Mouse (Mus musculus): Measurements from ENCODE around the gene Cd63. TPM values are rescaled to one million over a fixed set of nuclear protein-coding genes. Genes with fewer than 3 reads are reported as not detected.

Cd63 gene
- polyA plus RNA-seq, 1 experiment from 2014 or later, result 343 TPM

DNA sequence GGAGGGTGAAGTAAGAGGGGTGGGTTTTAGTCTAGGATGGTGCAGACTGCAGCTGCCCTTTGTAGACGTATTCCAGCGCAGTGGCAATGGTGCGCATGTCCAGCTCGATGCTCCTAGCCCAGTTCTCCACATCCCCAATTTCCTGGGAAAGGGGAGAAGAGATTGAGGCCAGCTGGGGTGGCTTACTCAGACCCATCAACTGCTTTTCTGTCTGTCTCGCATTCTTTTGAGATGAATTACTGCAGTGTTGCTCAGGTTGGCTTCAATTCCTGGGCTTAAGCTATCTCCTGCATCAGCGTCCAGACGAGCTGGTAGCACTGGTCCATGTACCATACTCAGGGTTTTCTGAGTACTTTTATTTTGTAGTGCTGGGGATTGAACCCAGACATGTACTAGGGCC, 19.2 kb downstream of the Cd63 start:
- Histone ChIP-seq H3K4me1 (ENCODE audit: control insufficient read depth, insufficient read depth, low read depth, low read length) (peaks cover 31% of the 10 kb centered on the region), H3K9me3 (ENCODE audit: control insufficient read depth, low read length) (no peaks in the 10 kb centered on the region), H3K36me3 (ENCODE audit: control insufficient read depth, insufficient read depth, low read length) (no peaks in the 10 kb centered on the region; the same call in 1 of the 2 replicates), H3K27ac (ENCODE audit: low read depth, low read length) (peak overlapping the region; percentile 85), H3K27me3 (replicated peaks; ENCODE audit: control insufficient read depth, insufficient read depth, low read length) (no peaks in the 10 kb centered on the region), H3K9ac (ENCODE audit: low read depth, low read length) (no peak overlapping the region), H3K4me2 (ENCODE audit: low read length) (no peak overlapping the region), H3K4me3 (ENCODE audit: low read length) (no peak overlapping the region)
- WGBS, result 75% methylated on average over 7 of the region's 7 CpGs
- no peak for ATAC-seq

- no peaks in the 10 kb centered on the region for H3K27me3 ChIP-seq (replicated peaks; ENCODE audit: control insufficient read depth, insufficient read depth, low read length)
- WGBS, result 74% methylated on average over 3 of the region's 3 CpGs
- no peak overlapping the region for H3K4me2 ChIP-seq (ENCODE audit: low read length)
- no peak overlapping the region for H3K4me3 ChIP-seq (ENCODE audit: low read length)
- H3K4me1 ChIP-seq (ENCODE audit: control insufficient read depth, insufficient read depth, low read depth, low read length), result peaks cover 31% of the 10 kb centered on the region
- H3K9ac ChIP-seq (ENCODE audit: low read depth, low read length), result no peak overlapping the region
- H3K27ac ChIP-seq (ENCODE audit: low read depth, low read length), result peak overlapping the region; percentile 7; the same call in 1 of the 2 replicates
- no peak for ATAC-seq
- H3K36me3 ChIP-seq (ENCODE audit: control insufficient read depth, insufficient read depth, low read length), result no peaks in the 10 kb centered on the region; the same call in 1 of the 2 replicates
- H3K9me3 ChIP-seq (ENCODE audit: control insufficient read depth, low read length), result no peaks in the 10 kb centered on the region
Observed at GRCm38 (mm10) chr10:128920736-128921161, 20.0 kb downstream of the Cd63 start.

DNA sequence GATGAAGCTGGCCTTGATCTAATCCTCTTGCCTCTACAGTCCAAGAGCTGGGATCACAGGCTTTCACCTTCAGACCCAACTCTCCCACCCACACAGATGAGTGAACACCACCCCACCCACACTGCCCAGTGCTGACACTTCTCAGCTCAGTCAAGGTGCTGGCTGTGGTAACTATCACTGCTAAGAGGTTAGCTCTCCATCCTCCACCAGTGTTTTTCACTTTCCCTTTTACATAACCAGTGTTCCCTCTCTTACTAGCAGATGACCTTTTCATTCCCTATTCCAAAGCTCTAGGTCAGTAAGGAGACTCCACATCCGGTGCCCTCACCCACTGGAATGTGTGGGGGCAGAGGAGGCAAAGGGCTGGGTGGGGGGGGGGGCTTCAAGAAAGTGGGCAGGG, 20.5 kb downstream of the Cd63 start:
- no peaks in the 10 kb centered on the region for H3K27me3 ChIP-seq (replicated peaks; ENCODE audit: control insufficient read depth, insufficient read depth, low read length)
- no peaks in the 10 kb centered on the region; the same call in 1 of the 2 replicates for H3K36me3 ChIP-seq (ENCODE audit: control insufficient read depth, insufficient read depth, low read length)
- 36% methylated on average over 1 of the region's 1 CpGs for WGBS
- no peak overlapping the region for H3K4me2 ChIP-seq (ENCODE audit: low read length)
- no peak overlapping the region for H3K4me3 ChIP-seq (ENCODE audit: low read length)
- H3K9ac ChIP-seq (ENCODE audit: low read depth, low read length), result no peak overlapping the region
- peak overlapping the region; percentile 98 for H3K27ac ChIP-seq (ENCODE audit: low read depth, low read length)
- peaks cover 31% of the 10 kb centered on the region for H3K4me1 ChIP-seq (ENCODE audit: control insufficient read depth, insufficient read depth, low read depth, low read length)
- H3K9me3 ChIP-seq (ENCODE audit: control insufficient read depth, low read length), result no peaks in the 10 kb centered on the region
- ATAC-seq, result no peak

- H3K4me1 ChIP-seq (ENCODE audit: control insufficient read depth, insufficient read depth, low read depth, low read length), result peaks cover 31% of the 10 kb centered on the region
- H3K9ac ChIP-seq (ENCODE audit: low read depth, low read length), result peak overlapping the region; percentile 93
- no peaks in the 10 kb centered on the region for H3K27me3 ChIP-seq (replicated peaks; ENCODE audit: control insufficient read depth, insufficient read depth, low read length)
- peak overlapping the region; percentile 86 for H3K4me3 ChIP-seq (ENCODE audit: low read length)
- ATAC-seq, result no peak
- peak overlapping the region; percentile 86 for H3K4me2 ChIP-seq (ENCODE audit: low read length)
- no peaks in the 10 kb centered on the region for H3K9me3 ChIP-seq (ENCODE audit: control insufficient read depth, low read length)
- WGBS, result 61% methylated on average over 16 of the region's 16 CpGs
- no peaks in the 10 kb centered on the region; the same call in 1 of the 2 replicates for H3K36me3 ChIP-seq (ENCODE audit: control insufficient read depth, insufficient read depth, low read length)
- peak overlapping the region; percentile 98 for H3K27ac ChIP-seq (ENCODE audit: low read depth, low read length)
Observed at GRCm38 (mm10) chr10:128921883-128922821, 21.4 kb downstream of the Cd63 start.

- peak within 1 kb of the TSS; percentile 98 for H3K27ac ChIP-seq (ENCODE audit: low read depth, low read length)
- peak within 1 kb of the TSS; percentile 86 for H3K4me2 ChIP-seq (ENCODE audit: low read length)
- peak within 1 kb of the TSS; percentile 86 for H3K4me3 ChIP-seq (ENCODE audit: low read length)
- ATAC-seq, result no peak
- 16% methylated on average over 1 of the region's 1 CpGs for WGBS
- H3K36me3 ChIP-seq (ENCODE audit: control insufficient read depth, insufficient read depth, low read length), result no peaks in the 10 kb centered on the region
- H3K4me1 ChIP-seq (ENCODE audit: control insufficient read depth, insufficient read depth, low read depth, low read length), result peaks cover 28% of the 10 kb centered on the region
- H3K27me3 ChIP-seq (replicated peaks; ENCODE audit: control insufficient read depth, insufficient read depth, low read length), result no peaks in the 10 kb centered on the region
- peak within 1 kb of the TSS; percentile 93 for H3K9ac ChIP-seq (ENCODE audit: low read depth, low read length)
- H3K9me3 ChIP-seq (ENCODE audit: control insufficient read depth, low read length), result no peaks in the 10 kb centered on the region
Observed at GRCm38 (mm10) chr10:128922822-128923012, 21.9 kb downstream of the Cd63 start, which contains the start of gene Rdh5. TSS of gene Rdh5 (minus strand) at chr10:128922888.

DNA sequence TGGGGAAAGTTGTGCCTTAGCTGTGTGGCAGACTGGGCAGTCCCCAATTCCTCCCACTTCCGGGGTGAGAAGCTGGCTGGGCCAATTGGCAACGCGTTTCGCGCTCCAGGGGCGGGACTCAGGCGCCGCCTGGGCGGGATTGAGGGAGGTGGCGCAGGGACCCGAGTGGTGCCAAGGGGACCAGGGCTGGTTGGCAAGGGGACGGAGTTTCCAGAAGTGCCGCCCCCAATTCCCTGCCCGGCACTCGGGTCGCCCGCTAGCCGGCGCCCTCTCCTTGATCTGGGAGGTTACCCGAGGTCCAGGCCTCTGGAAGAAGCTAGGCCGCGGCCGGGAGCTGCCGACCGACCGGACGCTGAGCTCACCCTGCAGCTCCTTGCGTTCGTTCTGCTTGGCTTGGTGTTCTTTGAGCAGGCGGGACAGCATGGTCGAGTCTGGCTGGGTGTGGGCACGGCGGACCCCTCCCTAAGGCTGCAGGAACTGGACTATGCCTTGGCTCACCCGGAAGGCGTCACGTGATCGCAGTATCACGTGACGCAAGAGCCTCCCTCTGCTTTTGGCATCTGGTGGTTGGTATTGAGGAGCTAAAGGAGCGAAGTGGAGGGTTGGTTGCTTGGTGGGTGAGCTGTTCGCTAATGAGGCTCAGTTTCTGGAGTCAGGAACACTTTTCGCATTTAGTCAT, 22.4 kb downstream of the Cd63 start:
- H3K9ac ChIP-seq (ENCODE audit: low read depth, low read length), result peak overlapping the region; percentile 93
- H3K36me3 ChIP-seq (ENCODE audit: control insufficient read depth, insufficient read depth, low read length), result no peaks in the 10 kb centered on the region
- H3K27ac ChIP-seq (ENCODE audit: low read depth, low read length), result peak overlapping the region; percentile 98
- H3K4me1 ChIP-seq (ENCODE audit: control insufficient read depth, insufficient read depth, low read depth, low read length), result peaks cover 29% of the 10 kb centered on the region
- no peaks in the 10 kb centered on the region for H3K27me3 ChIP-seq (replicated peaks; ENCODE audit: control insufficient read depth, insufficient read depth, low read length)
- peak overlapping the region; percentile 86 for H3K4me3 ChIP-seq (ENCODE audit: low read length)
- WGBS, result under 1% methylated on average over 38 of the region's 42 CpGs
- peak overlapping the region; percentile 86 for H3K4me2 ChIP-seq (ENCODE audit: low read length)
- H3K9me3 ChIP-seq (ENCODE audit: control insufficient read depth, low read length), result no peaks in the 10 kb centered on the region
- ATAC-seq, result peak; percentile 92

GRCm38 (mm10) chr10:128923935-128924334, 23.1 kb downstream of the Cd63 start, which contains the start of gene Bloc1s1:
TSS of gene Bloc1s1 (minus strand) at chr10:128924035.
- H3K9ac ChIP-seq (ENCODE audit: low read depth, low read length), result peak within 1 kb of the TSS; percentile 93
- no peaks in the 10 kb centered on the region for H3K9me3 ChIP-seq (ENCODE audit: control insufficient read depth, low read length)
- H3K27ac ChIP-seq (ENCODE audit: low read depth, low read length), result peak within 1 kb of the TSS; percentile 98
- H3K4me3 ChIP-seq (ENCODE audit: low read length), result peak within 1 kb of the TSS; percentile 86
- peak within 1 kb of the TSS; percentile 86 for H3K4me2 ChIP-seq (ENCODE audit: low read length)
- no peaks in the 10 kb centered on the region for H3K36me3 ChIP-seq (ENCODE audit: control insufficient read depth, insufficient read depth, low read length)
- 61% methylated on average over 9 of the region's 9 CpGs for WGBS
- no peak for ATAC-seq
- peaks cover 27% of the 10 kb centered on the region for H3K4me1 ChIP-seq (ENCODE audit: control insufficient read depth, insufficient read depth, low read depth, low read length)
- H3K27me3 ChIP-seq (replicated peaks; ENCODE audit: control insufficient read depth, insufficient read depth, low read length), result no peaks in the 10 kb centered on the region

DNA sequence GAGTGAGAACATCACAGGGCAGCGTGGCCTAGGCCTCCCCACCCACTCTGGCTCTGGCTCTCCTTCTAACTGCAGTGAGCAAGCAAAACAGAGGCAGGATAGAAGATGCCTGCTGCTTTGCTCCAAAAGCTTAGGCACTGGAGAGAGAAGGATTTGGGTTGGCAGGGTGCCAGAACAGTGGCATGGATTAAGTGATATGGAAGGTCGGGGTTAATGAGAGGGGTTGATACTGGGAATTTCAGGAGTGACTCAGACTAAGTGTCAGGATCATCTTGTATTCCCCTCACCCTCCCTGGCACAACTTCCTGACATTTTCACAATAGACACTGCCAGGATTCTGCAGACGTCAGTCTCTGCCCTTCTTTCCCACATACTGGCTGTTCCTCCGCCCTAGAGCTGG, 27.6 kb downstream of the Cd63 start:
- ATAC-seq, result peak; percentile 40; the same call in 1 of the 2 replicates
- H3K4me1 ChIP-seq (ENCODE audit: control insufficient read depth, insufficient read depth, low read depth, low read length), result peaks cover 12% of the 10 kb centered on the region
- no peak overlapping the region; the same call in 1 of the 2 replicates for H3K9ac ChIP-seq (ENCODE audit: low read depth, low read length)
- no peaks in the 10 kb centered on the region for H3K36me3 ChIP-seq (ENCODE audit: control insufficient read depth, insufficient read depth, low read length)
- H3K9me3 ChIP-seq (ENCODE audit: control insufficient read depth, low read length), result no peaks in the 10 kb centered on the region
- H3K27ac ChIP-seq (ENCODE audit: low read depth, low read length), result peak overlapping the region; percentile 48; the same call in 1 of the 2 replicates
- 28% methylated on average over 4 of the region's 4 CpGs for whole genome bisulfite sequencing
- H3K27me3 ChIP-seq (replicated peaks; ENCODE audit: control insufficient read depth, insufficient read depth, low read length), result no peaks in the 10 kb centered on the region; the same call in 1 of the 2 replicates
- no peak overlapping the region for H3K4me2 ChIP-seq (ENCODE audit: low read length)
- no peak overlapping the region for H3K4me3 ChIP-seq (ENCODE audit: low read length)

Measured in hindbrain, embryonic 16.5 days (tissue).